Mouse (Mus musculus): ENCODE results near the gene Anapc15.

GRCm38 (mm10) chr7:101837154-101837605 lies 26.3 kb upstream of the Anapc15 start:
- TF ChIP-seq CTCF (IDR thresholded peaks at IDR 0.05; ENCODE audit: borderline replicate concordance, insufficient read depth, low read depth, low read length) (no peak), POLR2A (IDR thresholded peaks at IDR 0.05; ENCODE audit: borderline replicate concordance, insufficient read depth, low read length) (no peak)

All from cerebellum, adult 2 months (tissue).